Mouse (Mus musculus) hindbrain, embryonic 13.5 days (tissue): ENCODE data around the gene Iba57. TPM values are rescaled to one million over a fixed set of nuclear protein-coding genes. Genes with fewer than 3 reads are reported as not detected.

ENCODE experiments used
- polyA plus RNA-seq: library from polyadenylated mRNA; unstranded; fragments of >200 nt; fragmentation: Nextera tagmentation; extraction: Ambion mirVana; gene quantifications from 2 replicates; pipeline ENCODE4 v1.2.1, GENCODE M21; 2015

The Iba57 gene
- polyA plus RNA-seq, 1 experiment from 2014 or later = 6.2 TPM

Other genes starting within 250 kb of the Iba57 start
- not detected in 2 replicates for gene Btnl10, start 245.8 kb downstream of the Iba57 start, polyA plus RNA-seq
- 522 and 540 TPM in 2 replicates for gene Rnf187, start 224.8 kb downstream of the Iba57 start, polyA plus RNA-seq
- 285 and 298 TPM in 2 replicates for gene Hist3h2ba, start 214.8 kb downstream of the Iba57 start, polyA plus RNA-seq
- gene Hist3h2a, start 209.1 kb downstream of the Iba57 start, polyA plus RNA-seq = 138 and 142 TPM in 2 replicates
- gene Trim17, start 209.1 kb downstream of the Iba57 start, polyA plus RNA-seq = 1.6 TPM in 2 replicates
- gene Trim11, start 185.6 kb downstream of the Iba57 start, polyA plus RNA-seq = 20.8 and 21.8 TPM in 2 replicates
- gene Obscn, start 27.3 kb downstream of the Iba57 start, polyA plus RNA-seq = 0.22 and 0.44 TPM in 2 replicates
- 0.14 and 0.17 TPM in 2 replicates for gene Gjc2, start 19.5 kb upstream of the Iba57 start, polyA plus RNA-seq
- gene Guk1, start 28.5 kb upstream of the Iba57 start, polyA plus RNA-seq = 177 and 182 TPM in 2 replicates
- gene Mrpl55, start 38.7 kb upstream of the Iba57 start, polyA plus RNA-seq = 92.9 and 96.8 TPM in 2 replicates
- 30.0 and 32.9 TPM in 2 replicates for gene 2310033P09Rik, start 44.6 kb upstream of the Iba57 start, polyA plus RNA-seq
- 622 and 633 TPM in 2 replicates for gene Arf1, start 64.5 kb upstream of the Iba57 start, polyA plus RNA-seq
- 1.4 and 4.1 TPM in 2 replicates for gene Wnt3a, start 127.0 kb upstream of the Iba57 start, polyA plus RNA-seq
- 3.6 and 5.0 TPM in 2 replicates for gene Wnt9a, start 143.2 kb upstream of the Iba57 start, polyA plus RNA-seq
- not detected in 2 replicates for gene Prss38, start 211.9 kb upstream of the Iba57 start, polyA plus RNA-seq